Mouse (Mus musculus): ENCODE results near the gene Nckap5.

GRCm38 (mm10) chr1:126076312-126076711, 754.3 kb downstream of the Nckap5 start:
- TF ChIP-seq POLR2A (IDR thresholded peaks at IDR 0.05; ENCODE audit: insufficient read length, low read depth) (no peak), MYOD1 (IDR thresholded peaks at IDR 0.05; ENCODE audit: control insufficient read depth in 1 of 3, insufficient read length in 2 of 3, low read depth in 2 of 3) (no peak), TCF3 (IDR thresholded peaks at IDR 0.05; ENCODE audit: insufficient read length, low read depth) (no peak)

Data from myocyte (in vitro differentiated cells).